Mouse (Mus musculus) hindlimb bud, embryonic 11.5 days (tissue): ENCODE data around the gene Hyal3.
"Not testable (repeated sequence)": the region's sequence is repeated elsewhere in the genome, so short reads cannot be mapped to it uniquely, and the experiment has no call there.

Source experiments
- DNase-seq: peaks from one replicate; pipeline ENCODE4 v3.0.0-alpha.2; 2012; ENCODE audit warnings: low read depth, low spot score; ENCODE audit errors: extremely low spot score

The Hyal3 gene

DNA sequence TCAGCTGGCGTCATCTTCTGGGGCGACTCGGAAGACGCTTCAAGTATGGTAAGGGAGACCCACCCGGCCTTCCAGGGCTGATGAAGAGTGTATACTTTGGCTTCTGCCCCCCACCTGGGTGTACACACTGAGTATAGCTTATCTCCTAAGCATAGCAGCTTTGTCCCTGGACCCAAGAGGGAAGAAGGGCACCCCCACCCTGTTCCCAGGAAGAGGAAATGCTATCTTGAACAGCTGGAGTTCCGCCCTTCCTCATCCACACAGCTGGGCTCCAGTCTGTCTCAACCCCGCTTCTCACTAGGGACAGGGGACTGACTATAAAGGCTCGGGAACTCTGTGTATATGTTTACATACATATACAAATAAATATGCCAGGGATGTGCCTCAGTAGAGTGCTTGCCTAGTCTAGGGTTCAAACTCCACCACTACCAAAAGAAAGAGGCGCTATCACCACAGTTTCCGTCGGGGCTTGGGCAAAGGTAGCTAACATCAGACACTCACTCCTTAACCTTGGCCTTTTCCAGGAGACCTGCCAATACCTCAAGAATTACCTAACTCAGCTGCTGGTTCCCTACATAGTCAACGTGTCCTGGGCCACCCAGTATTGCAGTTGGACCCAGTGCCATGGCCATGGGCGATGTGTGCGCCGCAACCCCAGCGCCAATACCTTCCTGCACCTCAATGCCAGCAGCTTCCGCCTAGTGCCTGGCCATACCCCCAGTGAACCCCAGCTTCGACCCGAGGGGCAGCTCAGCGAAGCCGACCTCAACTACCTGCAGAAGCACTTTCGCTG is 8.9 kb upstream of the Hyal3 start:
- DNase-seq = no peak

GRCm38 (mm10) chr9:107572327-107572662 is 8.3 kb upstream of the Hyal3 start:
- no peak for DNase-seq

DNA sequence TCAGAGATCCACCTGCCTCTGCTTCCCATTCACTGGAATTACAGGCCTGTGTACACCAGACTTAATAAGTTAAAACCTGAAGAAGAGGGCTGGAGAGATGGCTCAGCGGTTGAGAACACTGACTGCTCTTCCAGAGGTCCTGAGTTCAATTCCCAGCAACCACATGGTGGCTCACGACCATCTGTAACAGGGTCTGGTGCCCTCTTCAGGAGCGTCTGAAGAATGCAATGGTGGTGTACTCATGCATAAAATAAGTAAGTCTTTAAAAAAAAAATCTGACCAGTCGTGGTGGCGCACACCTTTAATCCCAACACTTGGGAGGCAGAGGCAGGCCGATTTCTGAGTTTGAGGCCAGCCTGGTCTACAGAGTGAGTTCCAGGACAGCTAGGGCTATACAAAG is 6.8 kb upstream of the Hyal3 start:
- not testable (repeated sequence) for DNase-seq

DNA sequence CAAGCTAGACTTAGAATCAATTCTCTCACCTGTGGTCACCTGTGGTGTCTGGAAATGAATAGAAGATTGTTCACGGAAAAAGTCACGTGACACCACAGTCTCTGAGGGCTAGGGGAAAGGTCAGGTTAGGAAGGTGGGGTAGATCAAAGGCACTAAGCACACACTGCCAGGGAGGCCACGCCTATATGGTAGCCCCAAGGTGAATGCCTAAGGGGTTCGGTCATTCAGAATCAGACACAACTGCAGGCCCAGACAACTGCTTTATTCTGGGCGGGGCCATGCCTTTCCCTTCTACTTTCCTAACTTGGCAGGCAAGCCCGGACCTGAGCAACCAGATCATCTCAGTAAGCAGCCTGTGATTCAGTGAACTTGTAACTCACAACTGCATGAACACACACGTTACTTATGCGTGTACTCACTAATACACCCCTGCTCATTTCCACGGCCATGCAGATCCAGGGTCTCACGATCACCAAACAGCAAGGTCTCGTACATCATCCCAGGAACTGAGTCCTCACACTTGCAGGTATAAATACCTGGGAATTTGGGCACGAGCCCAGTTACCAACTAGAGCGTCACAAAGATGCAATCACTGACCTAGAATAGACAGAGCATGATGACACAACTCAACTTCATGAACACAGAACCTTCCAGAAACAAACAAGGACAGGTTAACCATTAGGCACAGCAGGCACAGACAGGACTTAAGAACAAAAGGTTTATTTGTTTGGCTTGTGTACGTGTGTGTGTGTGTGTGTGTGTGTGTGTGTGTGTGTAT is 4.8 kb upstream of the Hyal3 start:
- no peak for DNase-seq

GRCm38 (mm10) chr9:107576357-107577107 is 4.1 kb upstream of the Hyal3 start, which contains the start of gene Hyal1:
Gene Hyal1 (plus strand): TSS chr9:107576927.
- DNase-seq = no peak

- DNase-seq = no peak
Measured at GRCm38 (mm10) chr9:107577871-107578270, 2.7 kb upstream of the Hyal3 start.

GRCm38 (mm10) chr9:107578587-107578986 is 2.0 kb upstream of the Hyal3 start, which contains the start of gene Naa80:
Gene Naa80 (plus strand): TSS chr9:107578887.
- no peak for DNase-seq

GRCm38 (mm10) chr9:107579023-107579900 is 1.4 kb upstream of the Hyal3 start:
- DNase-seq = no peak

DNA sequence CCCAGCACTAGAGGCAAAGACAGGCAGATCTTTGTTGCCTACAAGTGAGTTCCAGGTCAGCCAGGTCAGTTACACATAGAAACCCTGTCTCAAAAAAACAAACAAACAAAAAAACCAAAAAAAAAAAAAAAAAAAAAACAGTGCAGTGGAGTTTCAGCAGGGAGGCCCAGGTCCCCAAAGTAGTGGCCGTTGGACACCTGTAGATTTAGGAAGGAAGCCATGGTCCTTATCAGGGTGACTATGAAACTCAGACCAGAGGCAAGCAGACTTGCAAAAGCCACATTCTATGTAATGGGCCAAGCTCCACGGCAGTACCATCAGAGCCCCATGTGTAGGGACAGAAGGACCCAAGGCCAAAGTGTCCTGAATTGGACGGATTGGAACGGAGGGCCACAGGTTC is 966 bp downstream of the Hyal3 start:
- no peak for DNase-seq

GRCm38 (mm10) chr9:107582509-107583062 is 2.0 kb downstream of the Hyal3 start:
- DNase-seq = no peak

- no peak for DNase-seq
Measured at GRCm38 (mm10) chr9:107583174-107583573, 2.6 kb downstream of the Hyal3 start.

GRCm38 (mm10) chr9:107586504-107586903 is 5.9 kb downstream of the Hyal3 start:
- DNase-seq = no peak

DNA sequence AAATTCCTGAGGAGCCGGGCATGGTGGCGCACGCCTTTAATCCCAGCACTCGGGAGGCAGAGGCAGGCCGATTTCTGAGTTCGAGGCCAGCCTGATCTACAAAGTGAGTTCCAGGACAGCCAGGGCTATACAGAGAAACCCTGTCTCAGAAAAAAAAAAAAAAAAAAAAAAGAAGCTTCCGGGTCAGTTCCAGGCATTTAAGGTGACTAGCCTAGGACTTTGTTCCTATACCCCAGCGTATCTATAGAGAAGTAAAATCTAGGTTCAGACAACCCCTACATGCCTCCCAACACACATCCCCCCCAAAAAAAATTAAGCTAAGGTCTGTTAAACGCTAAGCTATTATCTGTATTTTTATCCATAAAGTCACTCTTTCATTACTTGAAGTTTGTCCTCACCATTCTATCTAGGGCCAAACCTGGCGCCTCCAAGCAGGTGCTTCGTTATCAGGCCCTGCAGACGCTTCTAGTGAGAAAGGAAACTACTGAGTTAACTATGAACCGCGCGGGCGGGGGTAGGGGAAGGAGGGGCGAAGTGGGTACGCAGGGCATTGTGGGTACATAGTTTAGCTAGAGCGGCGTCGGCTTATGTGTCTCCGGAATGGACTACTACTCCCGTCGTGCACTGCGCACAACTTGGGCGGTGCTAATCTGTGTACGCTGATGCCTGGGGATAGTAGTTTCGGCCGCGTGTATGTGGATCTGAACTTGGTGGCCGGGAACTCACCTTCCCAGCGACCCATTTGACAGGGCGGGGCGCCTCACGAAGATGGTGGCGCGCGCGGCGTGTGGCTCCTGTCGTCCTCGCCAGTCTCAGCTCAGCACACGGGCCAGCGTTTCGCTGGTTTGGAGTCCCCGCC is 6.6 kb downstream of the Hyal3 start, which contains the start of gene Ifrd2:
Ifrd2 (plus strand) TSS at position 669 of the 859 bp plus-strand sequence.
- peak; percentile 92 for DNase-seq

- no peak for DNase-seq
Measured at GRCm38 (mm10) chr9:107587833-107588639, 7.4 kb downstream of the Hyal3 start.

DNA sequence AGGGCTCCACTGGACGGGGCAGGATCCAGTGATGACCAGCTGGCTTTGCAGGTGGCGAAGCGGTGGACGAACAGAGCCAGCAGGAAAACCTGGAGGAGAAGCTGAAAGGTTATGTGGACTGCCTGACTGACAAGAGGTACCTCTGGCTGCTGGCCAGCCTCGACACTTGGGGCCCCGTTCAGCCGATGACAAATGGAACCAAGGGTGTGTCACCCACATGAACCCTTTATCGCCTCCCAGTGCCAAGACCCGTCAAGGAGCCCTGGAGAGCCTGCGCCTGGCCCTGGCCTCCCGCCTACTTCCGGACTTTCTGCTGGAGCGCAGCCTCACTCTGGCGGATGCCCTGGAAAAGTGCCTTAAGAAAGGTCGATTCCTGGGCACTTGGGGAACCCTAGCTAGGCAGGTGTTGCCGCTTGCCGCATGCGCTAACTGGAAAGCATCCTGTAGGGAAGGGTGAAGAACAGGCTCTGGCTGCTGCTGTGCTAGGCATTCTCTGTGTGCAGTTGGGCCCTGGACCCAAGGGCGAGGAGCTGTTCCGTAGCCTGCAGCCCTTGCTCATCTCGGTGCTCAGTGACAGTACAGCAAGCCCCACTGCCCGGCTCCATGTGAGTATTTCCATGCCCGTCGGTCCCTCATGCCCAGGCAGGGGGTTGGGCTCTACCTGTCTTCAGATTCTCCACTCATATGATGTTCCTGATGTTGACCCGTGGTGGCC is 9.6 kb downstream of the Hyal3 start:
- no peak for DNase-seq

GRCm38 (mm10) chr9:107590773-107591060 is 10.1 kb downstream of the Hyal3 start:
- DNase-seq = no peak

- no peak for DNase-seq
Measured at GRCm38 (mm10) chr9:107593101-107593976, 12.7 kb downstream of the Hyal3 start.
